Mouse (Mus musculus): Measurements from ENCODE around the gene 4933416C03Rik.

Gene 4933416C03Rik

DNA sequence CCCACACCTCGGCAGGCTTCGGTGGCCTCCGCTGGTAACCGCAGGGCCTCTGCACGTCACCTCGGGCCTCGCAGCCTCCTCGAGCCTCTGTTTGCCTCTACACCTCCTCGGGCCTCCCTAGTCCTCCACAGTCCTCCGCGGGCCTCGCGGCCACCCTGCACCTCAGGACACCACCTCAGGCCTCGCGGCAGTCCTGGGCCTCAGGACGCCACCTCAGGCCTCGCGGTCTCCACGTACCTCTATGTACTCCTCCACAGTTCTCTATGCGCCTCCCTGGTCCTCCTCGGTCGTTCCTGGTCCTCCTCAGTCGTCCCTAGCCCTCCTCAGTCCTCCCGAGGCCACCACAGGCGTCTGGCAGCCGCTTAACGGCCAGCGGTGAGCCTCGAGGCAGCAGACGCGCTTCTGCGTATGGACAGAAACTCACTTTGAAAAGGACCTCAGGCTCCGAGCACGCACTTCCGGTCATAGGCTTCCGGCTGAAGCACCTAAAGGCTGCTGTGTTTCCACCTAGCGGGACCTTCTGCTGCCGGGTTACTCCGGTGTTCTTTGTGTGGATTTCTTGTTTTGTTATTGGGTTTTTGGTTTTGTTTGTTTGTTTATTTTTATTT, at the start of gene 4933416C03Rik:
Gene 4933416C03Rik (minus strand): TSS at position 51 of the 608 bp plus-strand sequence.
- in situ Hi-C loops (cut with MboI; ENCODE audit: unreplicated experiment in 2 of 2): no loop called here

DNA sequence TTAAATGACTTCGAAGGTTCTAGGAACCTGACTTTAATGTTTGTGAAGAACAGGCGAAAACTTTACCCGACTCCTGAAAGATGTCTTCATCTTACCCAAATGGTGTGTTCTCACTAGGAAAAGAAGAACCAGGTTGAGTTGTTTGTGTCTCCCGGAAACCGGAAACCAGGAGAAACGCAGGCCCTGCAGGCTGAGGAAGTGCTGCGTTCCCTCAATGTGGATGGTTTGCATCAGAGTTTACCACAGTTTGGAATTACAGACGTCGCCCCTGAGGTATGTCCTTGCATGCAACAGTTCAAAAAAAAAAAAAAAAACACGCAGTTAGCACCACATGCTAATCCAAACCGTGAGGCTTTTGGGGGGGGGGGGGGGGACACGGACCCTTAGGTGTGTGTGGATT, 48.6 kb upstream of the 4933416C03Rik start:
- in situ Hi-C loops (cut with MboI; ENCODE audit: unreplicated experiment in 2 of 2): no loop called here

DNA sequence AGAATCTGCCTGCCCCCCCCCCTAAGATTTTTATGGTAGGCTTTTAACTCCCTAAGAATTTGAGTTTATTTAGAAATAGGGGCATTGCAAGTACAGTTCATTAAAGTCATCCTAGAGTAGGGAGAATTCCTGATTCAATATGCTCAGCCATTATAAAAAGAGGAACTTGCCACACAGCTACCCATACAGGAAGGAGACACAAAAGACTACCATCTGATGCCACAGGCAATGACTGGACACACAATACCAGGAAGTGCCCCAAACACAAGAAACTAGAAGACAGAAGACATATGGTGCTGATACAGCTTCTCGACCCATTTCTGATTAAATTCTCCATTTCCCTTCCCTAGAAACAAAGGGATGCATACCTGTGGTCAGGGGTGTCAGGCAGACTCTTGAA, 43.0 kb upstream of the 4933416C03Rik start:
- in situ Hi-C loops (cut with MboI; ENCODE audit: unreplicated experiment in 2 of 2): no loop called here

DNA sequence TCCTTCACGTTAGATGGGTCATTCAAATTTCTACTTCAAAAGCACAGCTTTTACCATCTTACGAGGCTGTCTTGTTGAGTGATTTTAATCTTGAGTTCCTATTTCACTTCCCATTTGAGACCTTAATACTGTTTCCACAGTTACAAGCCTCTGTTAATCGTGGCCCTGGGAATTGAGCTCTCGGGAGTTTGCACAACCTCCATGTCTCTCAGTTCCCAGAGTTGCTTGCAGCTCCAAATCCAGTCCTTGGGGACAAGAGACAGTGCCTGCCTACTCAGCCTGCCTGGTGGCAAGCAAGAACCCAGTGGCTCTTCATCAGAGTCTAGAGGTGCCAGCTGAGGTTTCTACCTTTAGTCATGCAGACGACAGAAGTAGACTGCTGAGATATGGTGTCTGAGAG, 41.0 kb upstream of the 4933416C03Rik start:
- in situ Hi-C loops (cut with MboI; ENCODE audit: unreplicated experiment in 2 of 2): no loop called here

DNA sequence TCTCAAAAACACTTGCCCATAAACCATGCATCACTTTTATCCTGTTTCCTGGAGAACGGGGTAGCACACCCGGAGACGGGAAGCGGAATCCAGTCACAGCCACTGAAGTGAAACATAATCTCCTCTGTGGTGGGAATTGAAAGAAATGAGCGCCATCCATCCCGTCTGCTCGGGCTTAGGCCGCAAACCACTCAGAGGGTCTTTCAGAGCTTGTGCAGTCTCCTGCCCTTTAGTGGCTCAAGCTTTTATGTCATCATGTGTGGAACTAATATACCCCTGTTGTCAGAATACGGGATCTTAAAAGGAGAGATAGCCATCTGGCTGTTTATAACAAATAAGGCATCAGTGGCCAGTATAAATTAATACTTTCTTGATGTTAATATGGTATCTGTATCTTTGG, 32.4 kb upstream of the 4933416C03Rik start:
- in situ Hi-C loops (cut with MboI; ENCODE audit: unreplicated experiment in 2 of 2): no loop called here

DNA sequence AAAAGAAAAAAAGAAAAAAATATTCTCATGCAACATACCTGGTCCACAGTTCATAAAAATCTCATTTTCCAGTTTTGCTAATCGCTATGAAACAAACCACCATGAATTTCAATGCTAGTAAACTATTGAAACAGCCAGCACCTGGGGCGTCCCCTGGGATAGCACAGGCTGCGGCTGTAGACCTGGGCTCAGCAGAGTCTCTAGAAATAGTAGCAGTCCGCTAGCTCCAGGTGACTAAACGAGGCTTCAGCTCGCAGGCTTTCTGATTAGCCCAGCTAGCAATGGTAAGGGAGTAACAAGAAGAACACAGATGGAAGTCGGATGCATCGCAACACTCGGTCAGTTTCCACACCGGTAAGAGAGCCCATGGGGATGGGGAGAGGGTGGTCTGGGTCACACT, 30.0 kb upstream of the 4933416C03Rik start:
- in situ Hi-C loops (cut with MboI; ENCODE audit: unreplicated experiment in 2 of 2): no loop called here

DNA sequence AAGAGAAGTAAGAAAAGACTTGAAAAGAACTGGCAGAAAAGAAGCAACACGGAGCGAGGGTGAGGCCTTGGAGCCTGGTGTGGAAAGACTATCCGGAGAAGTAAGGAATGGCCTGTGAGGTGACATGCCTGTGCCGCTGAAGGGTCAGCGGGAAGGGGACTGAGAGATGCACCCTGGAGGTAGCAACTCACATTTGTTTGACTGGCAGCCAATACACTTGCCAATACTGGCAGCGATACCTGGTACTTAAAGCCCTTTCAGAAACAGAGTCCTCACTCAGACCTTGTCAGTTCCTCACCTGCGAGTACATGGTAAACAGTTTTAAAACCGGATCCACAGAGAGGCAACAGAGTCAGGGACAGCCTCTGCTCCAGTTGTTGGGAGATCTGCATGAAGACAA, 26.5 kb upstream of the 4933416C03Rik start:
- in situ Hi-C loops (cut with MboI; ENCODE audit: unreplicated experiment in 2 of 2): no loop called here

DNA sequence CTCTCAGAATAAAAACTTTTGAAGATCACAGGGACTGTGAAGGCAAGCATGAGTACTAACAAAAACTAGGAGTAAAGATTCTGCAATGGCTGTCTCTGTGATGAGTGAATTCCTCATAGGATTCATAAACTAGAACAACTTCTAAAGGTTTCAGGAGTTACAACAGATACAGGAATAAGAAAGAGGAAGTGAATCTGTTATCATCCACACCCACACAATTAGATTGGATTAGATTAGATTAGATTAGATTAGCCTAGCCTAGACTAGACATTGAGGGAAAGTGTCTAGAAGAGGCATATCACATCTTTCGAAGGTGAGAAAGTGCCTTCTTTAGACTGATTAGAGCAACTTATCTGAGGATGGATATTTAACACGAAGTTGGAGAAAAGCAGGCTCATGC, 21.5 kb upstream of the 4933416C03Rik start:
- in situ Hi-C loops (cut with MboI; ENCODE audit: unreplicated experiment in 2 of 2): no loop called here

DNA sequence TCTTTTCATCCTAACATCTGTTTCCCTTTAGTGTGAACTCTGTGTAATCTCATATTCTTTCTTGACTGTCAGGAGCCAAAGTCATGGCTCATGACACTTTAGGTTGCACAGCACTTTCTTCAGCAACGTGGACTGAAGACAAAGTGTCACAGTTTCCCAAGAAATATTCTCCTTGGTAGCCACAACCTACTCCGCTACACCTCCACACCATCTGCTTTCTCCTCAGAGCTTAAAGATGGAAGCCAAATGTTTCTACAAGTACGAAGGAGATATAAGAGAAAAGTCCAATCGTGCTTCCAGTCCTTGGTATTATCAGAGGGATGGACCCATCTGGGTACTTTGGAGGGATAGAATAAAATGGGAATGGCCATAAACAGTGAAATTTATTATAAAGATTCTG, 18.5 kb upstream of the 4933416C03Rik start:
- in situ Hi-C loops (cut with MboI; ENCODE audit: unreplicated experiment in 2 of 2): no loop called here

DNA sequence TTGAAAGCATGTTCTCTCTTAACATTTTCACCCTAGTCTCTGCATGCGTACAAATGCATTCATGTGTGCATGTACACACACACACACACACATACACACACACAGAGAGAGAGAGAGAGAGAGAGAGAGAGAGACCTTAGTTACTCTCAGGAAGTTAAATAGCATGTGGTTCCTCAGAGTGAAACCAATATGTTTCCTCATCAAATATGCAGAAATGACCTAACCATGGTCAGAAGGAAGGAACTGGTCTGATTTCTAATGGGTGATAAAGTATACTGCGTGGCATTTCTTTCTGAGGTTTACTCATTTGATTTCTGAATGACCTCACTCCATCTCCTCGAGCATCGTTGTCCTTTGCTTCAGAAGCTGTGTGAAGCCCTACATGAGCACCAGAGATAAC, 17.5 kb upstream of the 4933416C03Rik start:
- in situ Hi-C loops (cut with MboI; ENCODE audit: unreplicated experiment in 2 of 2): no loop called here

DNA sequence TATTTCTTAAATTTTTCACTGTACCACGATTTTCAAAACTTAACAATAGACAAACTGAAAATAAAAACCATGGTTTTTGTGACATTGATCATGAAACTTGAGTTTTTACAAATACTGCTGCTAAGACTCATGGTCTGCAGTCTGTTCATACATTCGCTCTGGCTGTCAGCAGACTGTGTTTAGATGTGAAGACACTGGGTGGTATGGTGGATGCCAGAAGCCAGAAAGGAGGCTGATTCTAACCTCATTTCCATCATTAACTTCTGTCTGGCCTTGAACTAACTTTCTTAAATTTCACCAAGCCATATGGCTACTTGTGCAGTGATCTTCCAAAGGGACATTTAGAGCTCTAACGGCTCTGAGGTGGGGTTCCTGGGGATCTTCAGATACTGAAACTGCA, 16.7 kb upstream of the 4933416C03Rik start:
- in situ Hi-C loops (cut with MboI; ENCODE audit: unreplicated experiment in 2 of 2): no loop called here

DNA sequence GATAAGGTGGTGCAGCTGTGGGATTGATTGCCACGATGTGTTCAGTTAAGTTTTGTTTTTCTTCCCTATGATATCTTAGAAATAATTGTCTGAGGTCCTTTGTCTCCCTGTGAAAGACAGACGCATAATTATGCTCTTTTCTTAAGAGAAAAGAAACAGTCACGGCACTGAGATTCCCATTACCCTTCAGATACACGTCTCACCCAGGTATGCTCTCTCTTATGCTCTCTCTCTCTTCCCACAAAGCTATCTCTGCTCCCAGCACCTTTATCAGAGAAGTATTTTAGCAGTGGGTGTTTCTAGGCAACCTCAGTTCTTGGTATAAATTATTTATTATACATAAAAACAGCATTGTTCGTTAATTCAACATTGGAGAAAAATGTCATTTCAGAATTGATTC, 11.6 kb upstream of the 4933416C03Rik start:
- in situ Hi-C loops (cut with MboI; ENCODE audit: unreplicated experiment in 2 of 2): no loop called here

DNA sequence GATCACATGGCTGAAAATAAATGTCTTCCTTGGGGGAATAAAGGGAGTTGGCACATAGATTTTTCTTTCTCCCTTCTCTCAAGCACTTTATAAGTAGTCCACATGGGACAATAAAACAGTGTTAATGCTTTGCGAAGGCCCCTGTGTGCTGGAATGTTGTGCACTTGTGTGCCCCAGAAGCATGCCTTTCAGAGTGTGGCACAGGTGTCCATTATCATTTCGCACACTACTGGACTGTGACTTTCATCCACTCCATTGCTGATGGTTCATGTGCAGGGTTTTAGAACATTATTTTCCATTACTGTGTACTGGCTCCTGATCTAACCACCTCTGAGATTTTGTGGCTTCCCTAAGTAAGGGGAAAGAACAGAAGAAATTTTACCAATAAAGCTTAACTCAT, 10.1 kb upstream of the 4933416C03Rik start:
- in situ Hi-C loops (cut with MboI; ENCODE audit: unreplicated experiment in 2 of 2): no loop called here

DNA sequence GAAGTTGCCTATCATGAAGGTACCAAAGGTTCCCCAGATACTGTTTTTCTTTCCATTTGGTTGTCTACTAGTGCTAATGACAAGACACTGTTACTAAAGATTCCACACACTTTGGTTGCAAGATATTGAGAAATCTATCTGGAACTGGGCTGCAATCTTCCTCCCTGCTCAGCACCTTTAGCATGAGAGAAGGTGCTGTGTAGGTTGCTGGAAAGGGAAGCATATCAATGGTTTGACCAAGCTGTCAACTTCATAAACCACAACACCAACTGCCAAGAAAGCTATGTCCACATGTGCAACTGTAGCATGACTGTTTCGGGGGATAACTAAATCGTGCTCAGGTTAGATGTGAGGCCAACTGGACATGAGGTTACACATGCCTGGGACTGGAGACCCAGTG, 7.7 kb upstream of the 4933416C03Rik start:
- in situ Hi-C loops (cut with MboI; ENCODE audit: unreplicated experiment in 2 of 2): no loop called here

DNA sequence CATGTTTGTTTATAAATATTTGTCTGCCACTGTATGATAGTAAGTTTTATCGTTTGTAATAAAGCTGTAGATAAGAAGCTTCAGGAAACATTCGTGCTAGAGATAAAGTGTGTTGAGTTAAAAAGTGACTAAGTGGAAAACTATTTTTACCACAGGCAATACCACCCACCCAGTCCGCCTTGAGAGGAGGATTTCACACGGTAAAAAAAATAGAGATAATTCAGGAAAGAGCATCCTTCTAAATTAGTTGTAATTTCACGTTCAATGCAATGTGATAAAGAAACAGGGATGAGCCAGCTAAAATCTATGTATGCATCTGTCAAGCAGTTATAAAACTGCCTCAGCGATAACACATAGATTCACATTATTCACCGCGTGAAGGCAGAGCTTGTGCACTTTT, 3.3 kb upstream of the 4933416C03Rik start:
- in situ Hi-C loops (cut with MboI; ENCODE audit: unreplicated experiment in 2 of 2): no loop called here

DNA sequence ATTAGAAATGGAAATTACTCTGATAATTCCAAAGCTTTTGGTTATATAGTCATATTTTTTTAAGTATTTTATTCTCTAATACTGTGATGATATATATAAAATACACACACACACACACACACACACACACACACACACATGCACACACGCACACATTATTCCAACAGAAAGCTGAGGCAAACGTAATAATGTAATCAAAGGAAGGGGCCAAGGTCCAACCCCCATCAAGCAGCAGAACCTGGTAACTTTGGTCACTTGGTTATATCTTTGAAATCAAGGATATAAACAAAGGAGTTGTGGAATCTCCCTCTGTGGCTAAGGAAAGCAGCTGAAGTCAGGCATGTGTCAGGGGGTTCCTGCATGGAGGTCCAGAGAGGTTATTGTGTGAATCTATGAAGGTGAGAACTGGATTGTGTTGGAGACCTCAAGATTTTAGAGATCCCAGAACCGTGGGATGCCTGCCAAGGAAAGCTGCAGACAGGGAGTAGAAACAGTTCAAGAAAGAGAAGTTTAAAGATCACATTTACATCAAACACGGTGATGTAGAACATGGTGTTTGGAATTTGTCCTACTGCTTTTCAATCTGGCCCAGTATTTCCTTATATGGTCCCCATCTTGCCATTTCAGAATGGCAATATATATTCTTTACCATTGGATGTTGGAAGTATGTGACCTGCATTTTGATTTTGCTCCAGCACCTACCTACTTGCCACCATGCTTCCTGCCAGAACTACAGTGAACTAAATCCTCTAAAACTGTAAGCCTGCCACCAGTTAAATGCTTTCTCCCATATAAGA, 2.4 kb upstream of the 4933416C03Rik start:
- in situ Hi-C loops (cut with MboI; ENCODE audit: unreplicated experiment in 2 of 2): no loop called here

DNA sequence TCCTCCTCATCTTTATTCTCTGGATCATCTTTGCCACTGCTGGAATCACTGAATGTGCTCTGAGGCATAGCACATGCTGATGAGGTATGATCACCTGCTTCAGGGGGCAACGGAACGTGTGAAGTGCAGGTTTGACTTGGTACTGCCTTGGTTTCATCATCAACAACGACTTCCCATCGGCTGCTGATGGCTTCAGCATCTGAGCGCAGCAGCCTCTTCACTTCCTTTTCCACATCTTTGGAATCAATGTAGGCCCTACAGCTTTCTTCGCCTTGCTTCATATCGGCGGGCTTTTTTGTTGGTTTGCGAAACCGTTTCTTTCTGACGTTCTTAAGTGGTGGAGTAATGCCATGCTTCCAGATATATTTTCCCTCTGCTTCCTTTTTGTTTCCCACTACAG, 849 bp downstream of the 4933416C03Rik start:
- in situ Hi-C loops (cut with MboI; ENCODE audit: unreplicated experiment in 2 of 2): no loop called here

DNA sequence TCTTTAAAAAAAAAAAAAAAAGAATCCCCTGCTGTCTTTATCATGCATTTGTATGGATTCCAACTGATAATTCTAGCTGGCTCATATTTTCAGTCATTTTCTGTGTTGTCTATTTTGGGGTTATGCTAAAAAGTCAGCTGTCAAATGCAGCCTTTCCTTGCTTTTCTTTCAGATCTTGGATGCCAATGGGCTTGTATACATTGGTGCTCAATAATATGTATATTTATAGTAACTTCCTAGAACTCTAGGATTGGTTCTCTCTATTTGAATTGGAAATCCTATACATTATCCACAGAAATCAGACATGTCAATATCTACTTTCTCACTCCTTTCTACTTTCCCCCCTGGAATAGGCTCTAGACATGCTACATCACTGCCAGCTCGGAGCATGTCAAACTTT, 5.0 kb downstream of the 4933416C03Rik start:
- in situ Hi-C loops (cut with MboI; ENCODE audit: unreplicated experiment in 2 of 2): no loop called here

DNA sequence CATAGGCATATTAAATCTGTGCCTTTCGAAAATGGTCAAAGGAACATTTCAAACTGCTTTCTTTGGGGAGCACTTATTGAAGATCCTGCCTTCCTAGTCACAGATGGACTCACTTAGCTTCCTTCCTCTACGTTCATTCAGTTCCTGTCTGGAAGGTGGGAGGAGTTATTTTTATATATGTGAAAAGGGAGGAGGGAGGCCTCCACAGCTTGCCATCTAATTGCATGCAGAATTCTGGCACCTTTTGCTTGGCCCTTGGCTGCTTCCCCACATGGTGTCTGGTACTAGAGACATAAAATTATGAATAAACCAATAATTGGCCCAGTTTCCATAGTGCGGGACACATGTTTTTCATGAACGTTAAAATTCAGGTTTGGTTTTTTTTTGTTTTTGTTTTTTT, 5.5 kb downstream of the 4933416C03Rik start:
- in situ Hi-C loops (cut with MboI; ENCODE audit: unreplicated experiment in 2 of 2): no loop called here

DNA sequence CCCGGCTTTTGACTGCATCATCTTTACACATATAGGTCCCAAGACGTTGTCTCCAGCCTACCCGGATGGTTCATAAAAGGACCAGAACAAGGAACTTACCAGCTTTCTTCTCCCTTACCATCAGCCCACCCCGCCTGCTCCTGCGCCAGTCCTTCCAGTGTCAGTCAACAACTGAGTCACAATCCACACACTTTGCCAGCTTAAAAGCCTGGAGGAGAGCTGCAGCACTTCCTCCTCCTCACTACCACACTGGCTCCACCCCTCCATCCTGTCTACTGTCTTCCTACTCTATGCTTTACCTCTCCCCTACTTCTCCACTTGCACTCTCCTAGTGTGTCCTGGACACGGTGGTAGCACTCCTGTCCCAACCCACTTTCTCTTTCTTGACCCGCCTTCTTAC, 15.2 kb downstream of the 4933416C03Rik start:
- in situ Hi-C loops (cut with MboI; ENCODE audit: unreplicated experiment in 2 of 2): no loop called here

DNA sequence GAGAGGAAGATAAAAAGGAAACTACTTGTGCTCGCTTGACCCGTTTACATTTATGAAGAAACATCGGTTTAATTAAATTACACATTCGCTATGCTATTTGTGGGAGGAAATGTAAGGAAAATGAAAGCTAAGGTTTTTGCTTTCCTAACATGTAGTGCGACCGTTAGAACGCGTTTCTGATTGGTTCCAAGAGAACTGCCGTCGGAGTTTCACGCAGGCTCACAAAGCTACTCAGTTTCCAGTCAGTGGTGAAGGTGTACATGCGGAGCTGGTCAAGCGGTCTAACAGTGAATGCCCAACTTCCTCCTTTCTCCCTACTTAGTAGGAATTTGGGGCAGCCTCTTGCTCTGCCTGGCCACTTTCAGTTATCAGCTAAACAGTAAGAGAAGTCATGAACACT, 17.3 kb downstream of the 4933416C03Rik start:
- in situ Hi-C loops (cut with MboI; ENCODE audit: unreplicated experiment in 2 of 2): no loop called here

DNA sequence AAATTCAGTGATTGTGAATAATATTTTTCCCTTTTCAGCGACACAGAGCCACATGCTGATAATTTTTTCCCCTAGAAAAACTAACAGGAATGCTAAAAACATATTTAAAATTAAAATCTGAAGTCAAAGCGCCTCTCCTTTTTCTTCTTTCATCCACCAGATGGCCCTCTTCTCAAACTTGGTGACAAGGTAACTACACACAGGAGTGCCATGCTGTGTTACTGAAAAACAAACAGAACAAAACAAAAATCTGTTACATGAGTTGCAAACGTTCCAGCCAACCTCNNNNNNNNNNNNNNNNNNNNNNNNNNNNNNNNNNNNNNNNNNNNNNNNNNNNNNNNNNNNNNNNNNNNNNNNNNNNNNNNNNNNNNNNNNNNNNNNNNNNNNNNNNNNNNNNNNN, 29.8 kb downstream of the 4933416C03Rik start:
- in situ Hi-C loops (cut with MboI; ENCODE audit: unreplicated experiment in 2 of 2): no loop called here

Data from v-Abl transformed pro-B cells (cell line).